Mouse (Mus musculus) liver, adult 2 months (tissue): ENCODE measurements around the gene Cdpf1.

Source experiments
- CTCF ChIP-seq: fragments of 200-500 bp; IDR thresholded peaks from 2 replicates; pipeline ENCODE4 v1.5.1; 2011; ENCODE audit warnings: low read depth, low read length, control low read depth
- POLR2A ChIP-seq: fragments of 200-500 bp; IDR thresholded peaks from 2 replicates; pipeline ENCODE4 v1.6.1; 2011; ENCODE audit warnings: low read length, control low read depth; ENCODE audit not compliant: insufficient read depth; ENCODE audit errors: extremely low read depth

GRCm38 (mm10) chr15:85798676-85799075 is 12.8 kb downstream of the Cdpf1 start:
- TF ChIP-seq CTCF (no peak), POLR2A (no peak)
